Mouse (Mus musculus): Measurements from ENCODE around the gene Ptprk.

- TF ChIP-seq CTCF (IDR thresholded peaks at IDR 0.05; ENCODE audit: low read depth) (no peak), EP300 (IDR thresholded peaks at IDR 0.05; ENCODE audit: low read depth) (no peak)
Observed at GRCm38 (mm10) chr10:28414823-28415222, 340.2 kb downstream of the Ptprk start.
